Mouse (Mus musculus) erythroblast, embryonic 14.5 days (primary cell): ENCODE measurements around the gene Olfr718-ps1. TPM values are rescaled to one million over a fixed set of nuclear protein-coding genes. Genes with fewer than 3 reads are reported as not detected.
A peak's percentile ranks its signal among the peaks of the same experiment; 100 is the strongest.

Source experiments
- H3K27me3 ChIP-seq: 2 replicates; pipeline ENCODE4 v1.6.1; 2012; ENCODE audit warnings: inconsistent platforms; ENCODE audit not compliant: control insufficient read depth
- H3K36me3 ChIP-seq: 2 replicates; pipeline ENCODE4 v1.6.1; 2012; ENCODE audit warnings: mild to moderate bottlenecking, inconsistent platforms; ENCODE audit not compliant: control insufficient read depth
- H3K4me1 ChIP-seq: 2 replicates; pipeline ENCODE4 v1.6.1; 2012; ENCODE audit warnings: inconsistent platforms; ENCODE audit not compliant: control insufficient read depth
- H3K4me3 ChIP-seq: replicated peaks from 2 replicates; pipeline ENCODE3; 2012; ENCODE audit warnings: moderate library complexity, mild to moderate bottlenecking, inconsistent platforms
- H3K9me3 ChIP-seq: 2 replicates; pipeline ENCODE4 v1.6.1; 2012; ENCODE audit warnings: low read length, inconsistent platforms, mixed read lengths; ENCODE audit not compliant: control insufficient read depth
- GATA1 ChIP-seq: IDR thresholded peaks from 2 replicates; pipeline ENCODE4 v1.6.1; 2012; ENCODE audit warnings: low read length, inconsistent platforms, mixed read lengths
- TAL1 ChIP-seq: IDR thresholded peaks from 3 replicates; pipeline ENCODE4 v1.6.1; 2012; ENCODE audit warnings: low read length, inconsistent platforms, mixed read lengths
- polyA plus RNA-seq: library from polyadenylated mRNA; stranded (reverse); fragments of >175 nt; gene quantifications from 2 replicates; pipeline ENCODE4 v1.2.3, GENCODE M21; 2012

Olfr718-ps1 gene
- polyA plus RNA-seq, 1 experiment: not detected

DNA sequence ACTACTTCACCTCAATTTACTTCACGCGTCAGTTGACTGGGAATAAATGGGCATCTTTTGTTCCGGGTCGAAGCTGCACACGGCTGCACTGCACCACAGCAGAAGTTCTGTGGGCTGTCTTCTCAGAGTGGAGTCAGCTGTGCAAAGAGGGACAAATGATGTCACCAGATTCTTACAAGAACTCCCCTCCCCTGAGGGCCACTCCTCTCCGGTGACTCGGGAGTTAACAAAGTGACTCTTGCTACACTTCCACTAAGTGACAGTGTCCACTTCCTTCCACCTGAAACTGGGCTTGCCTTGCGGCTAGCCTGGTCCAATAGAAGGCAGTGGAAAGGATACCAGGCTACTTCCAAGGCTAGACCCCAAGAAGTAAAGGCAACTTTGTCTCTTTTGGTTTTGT, 25.3 kb downstream of the Olfr718-ps1 start:
- H3K27me3 ChIP-seq: peaks cover 12% of the 10 kb centered on the region
- TF ChIP-seq GATA1: no peak
- no peak for TF ChIP-seq TAL1
- peaks cover 5% of the 10 kb centered on the region for H3K9me3 ChIP-seq
- H3K36me3 ChIP-seq: no peaks in the 10 kb centered on the region
- no peak overlapping the region for H3K4me3 ChIP-seq
- H3K4me1 ChIP-seq: no peaks in the 10 kb centered on the region

DNA sequence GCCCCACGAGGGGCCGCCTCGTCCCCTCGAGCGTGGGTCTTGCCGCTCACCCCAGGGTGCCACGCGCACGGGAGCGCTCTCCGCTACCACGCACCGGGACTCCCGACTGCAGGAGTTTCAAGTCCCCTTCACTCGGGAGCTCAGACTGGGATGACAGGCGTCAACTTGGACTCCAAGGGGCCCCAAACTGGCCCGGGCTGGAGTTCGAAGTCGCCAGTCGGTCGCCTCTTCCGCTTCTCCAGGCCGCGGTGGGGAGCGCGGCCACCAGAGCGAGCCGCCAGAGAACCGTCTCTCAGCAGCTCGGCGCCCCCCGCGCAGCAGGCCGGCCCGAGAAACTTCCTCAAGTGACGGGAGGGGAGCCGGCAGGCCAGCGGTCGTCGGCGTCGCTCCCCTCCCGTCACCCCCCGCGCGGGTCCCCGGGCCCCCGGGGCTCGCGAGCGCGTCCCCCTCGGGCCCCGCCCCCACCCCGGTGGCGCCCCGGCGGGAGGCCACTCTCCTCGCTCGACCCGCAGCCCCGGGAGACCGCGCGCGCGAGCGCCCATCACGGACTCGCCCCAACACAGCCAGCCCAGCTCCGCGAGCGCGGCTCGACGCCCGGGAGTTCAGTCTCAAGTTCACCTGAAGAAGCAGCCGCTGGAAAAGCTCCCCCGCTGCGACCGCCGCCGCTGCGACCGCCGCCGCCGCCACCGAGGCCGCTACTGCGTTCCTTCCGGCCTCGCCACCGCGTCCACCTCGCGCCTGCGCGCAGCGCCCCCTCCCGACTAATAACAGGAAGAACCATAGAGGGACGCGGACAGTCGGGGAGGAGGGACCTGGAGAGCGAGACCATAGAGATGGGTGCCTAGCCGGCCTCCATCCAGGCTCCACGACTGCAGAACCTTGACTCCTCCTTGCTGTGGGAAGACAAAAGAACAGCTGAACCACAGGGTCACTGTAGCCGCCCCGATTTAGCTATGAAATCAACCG, 34.8 kb downstream of the Olfr718-ps1 start, which contains the start of gene Rnf216:
Gene Rnf216, minus strand, starts transcription at position 714 of the 966 bp plus-strand sequence.
- TF ChIP-seq GATA1: no peak
- TF ChIP-seq TAL1: no peak

DNA sequence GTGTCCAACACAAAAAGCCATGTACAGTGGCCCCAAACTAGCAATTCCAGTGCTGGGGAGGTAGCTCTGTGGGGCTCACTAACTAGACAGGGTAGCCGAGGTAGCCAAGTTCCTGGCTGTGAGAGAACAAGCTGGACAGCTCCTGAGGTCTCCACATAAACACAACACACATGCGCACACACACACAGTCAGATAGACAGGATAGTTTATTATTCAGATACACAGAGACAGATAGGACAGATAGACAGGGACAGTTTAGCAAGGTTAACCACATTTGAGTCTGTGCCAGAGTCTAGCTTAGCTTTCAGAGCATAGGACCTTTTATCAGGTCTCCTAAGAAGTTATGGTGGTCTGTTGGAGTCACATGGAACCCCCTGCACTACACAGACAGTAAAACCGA, 40.5 kb downstream of the Olfr718-ps1 start:
- H3K9me3 ChIP-seq: no peaks in the 10 kb centered on the region
- peaks cover 31% of the 10 kb centered on the region for H3K36me3 ChIP-seq
- TF ChIP-seq GATA1 (no peak), TAL1 (no peak)
- H3K27me3 ChIP-seq: no peaks in the 10 kb centered on the region
- no peak overlapping the region for H3K4me3 ChIP-seq
- H3K4me1 ChIP-seq: peaks cover 68% of the 10 kb centered on the region

More for the DNA sequence above, 34.8 kb downstream of the Olfr718-ps1 start, which contains the start of gene Rnf216:
- Histone ChIP-seq H3K36me3 (peaks cover 18% of the 10 kb centered on the region), H3K9me3 (peaks cover 4% of the 10 kb centered on the region), H3K27me3 (no peaks in the 10 kb centered on the region; the same call in 1 of the 2 replicates), H3K4me1 (peaks cover 51% of the 10 kb centered on the region), H3K4me3 (peak within 1 kb of the TSS; percentile 85)

DNA sequence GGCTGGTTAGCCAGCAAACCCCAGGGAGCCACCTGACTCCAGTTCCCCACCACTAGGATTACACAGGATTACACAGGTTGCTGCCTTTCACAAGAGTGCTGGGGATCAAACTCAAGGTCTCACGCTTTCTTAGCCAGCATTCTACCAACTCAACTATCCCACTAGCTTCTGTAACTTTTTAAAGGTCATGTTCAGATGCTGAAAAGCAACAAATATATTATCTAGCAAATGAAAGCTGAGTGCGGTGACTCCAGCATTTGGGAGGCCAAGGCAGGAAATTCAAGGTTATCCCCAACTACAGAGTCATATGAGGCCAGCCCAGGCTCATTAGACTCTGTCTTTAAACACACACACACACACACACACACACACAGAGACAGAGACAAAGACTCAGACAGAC, 44.1 kb downstream of the Olfr718-ps1 start:
- H3K4me3 ChIP-seq: no peak overlapping the region
- H3K4me1 ChIP-seq: peaks cover 57% of the 10 kb centered on the region
- H3K27me3 ChIP-seq: no peaks in the 10 kb centered on the region
- no peaks in the 10 kb centered on the region for H3K9me3 ChIP-seq
- peaks cover 24% of the 10 kb centered on the region for H3K36me3 ChIP-seq
- TF ChIP-seq TAL1 (no peak), GATA1 (no peak)

DNA sequence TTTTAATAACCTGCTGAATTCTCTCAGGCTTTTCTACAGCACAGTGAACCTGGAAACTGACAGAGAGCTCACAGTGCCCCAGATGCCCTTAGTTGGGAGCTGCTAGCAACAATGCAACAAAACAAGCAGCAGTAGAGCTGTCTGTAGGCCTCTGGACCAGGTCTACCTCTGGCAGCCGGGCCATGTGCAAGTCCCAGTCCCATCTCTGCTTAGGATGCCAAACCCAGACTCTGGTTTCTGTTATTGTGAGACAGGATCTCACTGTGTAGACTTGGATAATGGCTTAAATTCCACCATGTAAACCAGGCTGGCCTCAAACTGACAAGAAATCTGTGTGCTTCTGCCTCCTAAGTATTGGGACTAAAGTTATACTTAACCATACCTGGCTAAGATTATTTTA, 45.8 kb downstream of the Olfr718-ps1 start:
- peaks cover 45% of the 10 kb centered on the region for H3K4me1 ChIP-seq
- H3K4me3 ChIP-seq: no peak overlapping the region
- no peaks in the 10 kb centered on the region for H3K9me3 ChIP-seq
- H3K36me3 ChIP-seq: peaks cover 18% of the 10 kb centered on the region
- H3K27me3 ChIP-seq: no peaks in the 10 kb centered on the region
- TF ChIP-seq GATA1 (no peak), TAL1 (no peak)

DNA sequence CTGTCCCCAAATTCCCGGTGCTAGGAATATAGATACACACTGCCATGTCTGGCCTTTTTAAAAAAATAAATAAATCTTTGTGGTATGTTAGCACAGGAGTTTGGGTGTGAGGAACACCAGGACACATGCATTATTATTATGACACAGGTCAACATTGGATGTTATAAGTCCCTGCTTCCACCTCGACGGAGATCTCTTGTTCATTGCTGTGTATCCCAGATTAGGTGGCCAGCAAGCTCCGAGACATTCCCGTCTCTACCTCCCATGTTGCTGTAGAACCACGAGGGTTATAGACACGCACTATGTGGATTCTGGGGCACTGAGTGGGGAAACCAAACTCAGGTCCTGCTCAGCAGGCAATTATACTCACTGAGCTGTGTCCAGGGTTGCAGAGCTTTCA, 52.1 kb downstream of the Olfr718-ps1 start:
- H3K4me3 ChIP-seq: no peak overlapping the region
- H3K9me3 ChIP-seq: no peaks in the 10 kb centered on the region
- peaks cover 10% of the 10 kb centered on the region for H3K4me1 ChIP-seq
- no peaks in the 10 kb centered on the region for H3K27me3 ChIP-seq
- peaks cover 62% of the 10 kb centered on the region for H3K36me3 ChIP-seq
- TF ChIP-seq GATA1 (no peak), TAL1 (no peak)

DNA sequence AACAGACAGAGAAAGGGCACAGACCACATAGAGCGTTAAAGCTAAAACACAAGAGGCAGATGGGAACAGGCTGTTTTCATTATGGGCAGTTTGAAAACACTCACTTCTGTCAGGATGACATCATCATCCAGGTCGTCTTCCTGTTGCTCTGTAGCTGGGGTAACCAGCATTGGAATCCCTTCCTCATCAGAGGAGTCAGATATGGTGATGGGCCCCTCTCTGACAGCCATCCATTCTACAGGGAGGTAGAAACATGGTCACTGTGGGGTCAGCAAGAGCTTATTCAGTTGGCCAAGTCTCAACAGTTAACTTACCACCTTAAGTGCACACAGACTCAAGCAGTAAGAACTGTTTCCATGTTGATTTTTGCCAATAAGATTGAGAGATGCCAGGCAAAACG, 54.5 kb downstream of the Olfr718-ps1 start:
- H3K36me3 ChIP-seq: peaks cover 79% of the 10 kb centered on the region
- TF ChIP-seq TAL1 (no peak), GATA1 (no peak)
- no peaks in the 10 kb centered on the region; the same call in 1 of the 2 replicates for H3K4me1 ChIP-seq
- no peaks in the 10 kb centered on the region for H3K27me3 ChIP-seq
- H3K9me3 ChIP-seq: no peaks in the 10 kb centered on the region
- H3K4me3 ChIP-seq: no peak overlapping the region

DNA sequence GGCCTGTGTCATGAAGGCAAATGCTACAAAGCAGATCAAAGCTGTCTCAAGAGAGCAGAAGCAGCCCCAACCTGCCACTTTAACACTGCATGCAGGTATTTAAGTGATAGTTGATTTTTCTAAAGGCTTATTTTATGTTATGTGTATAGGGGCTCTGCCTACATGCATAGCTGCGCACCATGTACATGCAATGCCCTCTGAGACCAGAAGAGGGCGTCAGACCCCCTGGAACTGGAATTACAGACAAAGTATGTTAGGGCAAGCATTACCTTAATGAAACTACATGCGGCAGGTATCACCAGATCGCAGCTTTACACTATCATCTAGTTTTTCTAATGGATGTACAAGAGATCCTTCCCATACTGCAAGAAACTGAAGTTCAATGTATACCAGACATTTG, 62.5 kb downstream of the Olfr718-ps1 start:
- Histone ChIP-seq H3K4me1 (no peaks in the 10 kb centered on the region; the same call in 1 of the 2 replicates), H3K4me3 (no peak overlapping the region), H3K9me3 (no peaks in the 10 kb centered on the region), H3K36me3 (peaks cover 97% of the 10 kb centered on the region), H3K27me3 (no peaks in the 10 kb centered on the region)
- no peak for TF ChIP-seq TAL1
- TF ChIP-seq GATA1: no peak

Other genes with a start within 250 kb of the Olfr718-ps1 start
- 326 and 442 TPM in 2 replicates for gene Actb, start 240.8 kb downstream of the Olfr718-ps1 start, polyA plus RNA-seq
- 0.36 and 0.46 TPM in 2 replicates for gene Fscn1, start 187.2 kb downstream of the Olfr718-ps1 start, polyA plus RNA-seq
- gene Rnf216, start 34.6 kb downstream of the Olfr718-ps1 start, polyA plus RNA-seq: 2.4 and 2.9 TPM in 2 replicates
- gene Rbak, start 33.2 kb upstream of the Olfr718-ps1 start, polyA plus RNA-seq: 0.01 and 0.02 TPM in 2 replicates
- gene Spdye4b, start 33.4 kb upstream of the Olfr718-ps1 start, polyA plus RNA-seq: not detected in 2 replicates
- gene Spdye4a, start 79.3 kb upstream of the Olfr718-ps1 start, polyA plus RNA-seq: 0.02 TPM in 1 of 2 replicates, not detected in the other
- 0.02 TPM in 2 replicates for gene Zfp12, start 87.6 kb upstream of the Olfr718-ps1 start, polyA plus RNA-seq
- gene Zfp316, start 122.4 kb upstream of the Olfr718-ps1 start, polyA plus RNA-seq: 0.02 TPM in 2 replicates
- gene Zfp853, start 146.0 kb upstream of the Olfr718-ps1 start, polyA plus RNA-seq: 0.01 TPM in 1 of 2 replicates, not detected in the other
- gene E130309D02Rik, start 167.8 kb upstream of the Olfr718-ps1 start, polyA plus RNA-seq: 9.0 and 10.0 TPM in 2 replicates
- gene Zdhhc4, start 181.7 kb upstream of the Olfr718-ps1 start, polyA plus RNA-seq: 4.9 and 6.6 TPM in 2 replicates
- not detected in 2 replicates for gene Grid2ip, start 209.8 kb upstream of the Olfr718-ps1 start, polyA plus RNA-seq